Mouse (Mus musculus) midbrain, embryonic 14.5 days (tissue): ENCODE measurements around the gene Cux2. TPM values are rescaled to one million over a fixed set of nuclear protein-coding genes. Genes with fewer than 3 reads are reported as not detected.

Experiments
- ATAC-seq: fragments of 200-750 bp; cut with Nextera tagmentation; 2 replicates; pipeline ENCODE4 v1.8.0; 2017; ENCODE audit warnings: moderate number of reproducible peaks, moderate library complexity; ENCODE audit not compliant: low FRiP score, low TSS enrichment
- DNase-seq: peaks from one replicate; pipeline ENCODE4 v3.0.0-alpha.2; 2015
- H3K27ac ChIP-seq: fragments of 300-500 bp; sonication (generic); replicated peaks from 2 replicates; pipeline ENCODE4 v1.5.1; 2014; ENCODE audit warnings: mild to moderate bottlenecking, low read depth, low read length, moderate library complexity
- H3K27me3 ChIP-seq: fragments of 300-500 bp; sonication (generic); 2 replicates; pipeline ENCODE4 v1.6.1; 2014; ENCODE audit warnings: low read length, control low read depth, mixed read lengths; ENCODE audit not compliant: control insufficient read depth, insufficient read depth
- H3K36me3 ChIP-seq: fragments of 300-500 bp; sonication (generic); 2 replicates; pipeline ENCODE4 v1.6.1; 2014; ENCODE audit warnings: low read length, control low read depth; ENCODE audit not compliant: control insufficient read depth, insufficient read depth
- H3K4me1 ChIP-seq: fragments of 300-500 bp; sonication (generic); 2 replicates; pipeline ENCODE4 v1.6.1; 2014; ENCODE audit warnings: mild to moderate bottlenecking, antibody characterized with exemption, low read length, control low read depth; ENCODE audit not compliant: control insufficient read depth, insufficient read depth
- H3K4me2 ChIP-seq: fragments of 300-500 bp; sonication (generic); 2 replicates; pipeline ENCODE4 v1.6.1; 2014; ENCODE audit warnings: mild to moderate bottlenecking, low read length, moderate library complexity
- H3K4me3 ChIP-seq: fragments of 300-500 bp; sonication (generic); replicated peaks from 2 replicates; pipeline ENCODE4 v1.5.1; 2014; ENCODE audit warnings: low read depth, low read length
- H3K9ac ChIP-seq: fragments of 300-500 bp; sonication (generic); replicated peaks from 2 replicates; pipeline ENCODE4 v1.6.1; 2014; ENCODE audit warnings: mild to moderate bottlenecking, low read length, moderate library complexity
- H3K9me3 ChIP-seq: fragments of 300-500 bp; sonication (generic); 2 replicates; pipeline ENCODE4 v1.6.1; 2016; ENCODE audit warnings: low read length, control low read depth, mixed read lengths; ENCODE audit not compliant: control insufficient read depth
- WGBS: fragments of 180-500 bp; shearing (Covaris S2); extraction: QIAGEN DNeasy Blood & Tissue Kit; methylation state at CpG from one replicate; pipeline ENCODE4 v1.1.7; 2014; 5-methylcytosine and 5-hydroxymethylcytosine counted together
- polyA plus RNA-seq: library from polyadenylated mRNA; unstranded; fragments of >200 nt; fragmentation: Nextera tagmentation; extraction: Ambion mirVana; gene quantifications from 2 replicates; pipeline ENCODE4 v1.2.1, GENCODE M21; 2014

Gene Cux2
- polyA plus RNA-seq, 1 experiment from 2014 or later, result 28.8 TPM

DNA sequence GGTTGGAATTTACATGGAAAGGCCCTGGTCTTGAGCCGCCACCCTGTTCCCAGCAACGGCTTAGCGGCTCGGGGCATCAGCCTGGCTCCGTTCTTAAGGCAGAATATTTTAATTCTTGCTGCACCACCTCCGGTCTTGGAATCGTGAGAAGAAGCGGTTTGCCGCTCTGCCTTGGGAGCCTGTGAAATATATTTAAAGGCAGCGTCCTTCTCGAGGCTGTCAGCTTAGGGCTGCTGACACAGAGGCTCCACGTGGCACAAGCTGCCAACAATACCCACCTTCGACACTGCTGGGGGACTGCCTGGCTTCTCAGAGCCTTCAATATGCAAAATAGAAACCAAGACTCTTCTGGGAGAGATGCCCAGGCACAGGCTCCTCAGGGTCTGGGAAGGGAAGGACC lies 18.7 kb upstream of the Cux2 start:
- WGBS, result 68% methylated on average over 13 of the region's 13 CpGs
- H3K27ac ChIP-seq, result no peak overlapping the region
- no peaks in the 10 kb centered on the region for H3K9me3 ChIP-seq
- no peak overlapping the region for H3K9ac ChIP-seq
- no peaks in the 10 kb centered on the region for H3K4me1 ChIP-seq
- no peak overlapping the region for H3K4me2 ChIP-seq
- ATAC-seq (no peak), DNase-seq (no peak)
- no peak overlapping the region for H3K4me3 ChIP-seq
- H3K36me3 ChIP-seq, result no peaks in the 10 kb centered on the region
- no peaks in the 10 kb centered on the region for H3K27me3 ChIP-seq

DNA sequence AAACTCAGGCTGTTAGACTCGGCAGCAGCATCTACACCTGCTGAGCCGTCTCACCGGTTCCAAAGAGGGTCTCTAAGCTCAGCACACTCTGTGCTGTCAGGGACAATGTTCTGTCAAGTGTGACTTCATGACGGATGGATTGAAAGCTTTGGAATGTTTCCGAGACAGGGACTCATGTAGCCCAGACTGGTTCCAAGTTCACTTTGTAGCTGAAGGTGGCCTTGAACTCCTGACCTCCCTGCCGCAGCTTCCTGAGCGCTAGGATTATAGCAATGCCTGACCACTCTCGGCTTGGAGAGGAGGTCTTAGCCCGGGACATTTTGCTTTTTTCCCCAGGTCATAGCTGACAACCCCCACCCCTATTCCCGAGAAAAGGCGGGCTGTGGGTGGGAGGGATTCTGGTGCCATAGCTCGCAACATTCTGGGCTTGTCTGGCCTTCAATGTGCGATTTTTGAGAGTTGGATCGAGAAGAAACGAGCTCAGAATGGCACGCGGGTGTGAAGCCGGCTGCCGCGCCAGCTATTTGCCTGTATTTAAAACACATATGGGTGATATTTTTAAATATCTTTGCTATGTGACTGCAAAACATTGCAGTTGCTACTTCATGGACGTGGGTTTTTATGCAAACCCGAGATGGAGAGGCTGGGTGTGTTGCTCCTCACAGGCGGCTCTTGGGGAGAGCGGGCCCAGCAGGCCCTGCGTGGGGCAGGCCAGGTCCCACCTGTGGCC lies 13.5 kb upstream of the Cux2 start:
- no peaks in the 10 kb centered on the region for H3K9me3 ChIP-seq
- no peak overlapping the region for H3K9ac ChIP-seq
- 74% methylated on average over 25 of the region's 25 CpGs for whole genome bisulfite sequencing
- ATAC-seq (no peak), DNase-seq (no peak)
- no peaks in the 10 kb centered on the region for H3K36me3 ChIP-seq
- H3K27me3 ChIP-seq, result no peaks in the 10 kb centered on the region
- H3K27ac ChIP-seq, result no peak overlapping the region
- H3K4me2 ChIP-seq, result no peak overlapping the region
- H3K4me3 ChIP-seq, result no peak overlapping the region
- H3K4me1 ChIP-seq, result no peaks in the 10 kb centered on the region

DNA sequence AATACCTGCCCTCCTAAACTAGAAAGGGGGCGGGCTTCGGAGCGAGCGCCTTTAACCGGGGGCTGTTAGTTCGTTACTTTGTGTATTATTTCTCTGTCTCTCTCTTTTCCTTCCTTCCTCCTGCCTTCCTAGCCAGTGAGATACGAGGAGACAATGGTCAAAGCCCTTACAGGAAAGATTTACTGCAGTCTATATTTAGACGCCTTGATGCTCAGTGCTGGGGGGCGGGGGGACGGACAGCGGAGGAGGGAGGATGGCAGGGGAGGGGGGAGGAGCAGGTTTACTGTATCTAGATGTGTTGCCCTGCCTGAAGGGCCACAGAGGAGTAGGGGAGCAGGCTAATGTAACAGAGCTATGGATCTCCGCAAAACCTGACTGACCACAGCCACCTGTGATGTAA lies 12.6 kb upstream of the Cux2 start:
- Histone ChIP-seq H3K9ac (no peak overlapping the region), H3K4me3 (no peak overlapping the region), H3K9me3 (peaks cover 2% of the 10 kb centered on the region; the same call in 1 of the 2 replicates), H3K27me3 (no peaks in the 10 kb centered on the region), H3K36me3 (no peaks in the 10 kb centered on the region), H3K27ac (no peak overlapping the region), H3K4me2 (no peak overlapping the region), H3K4me1 (no peaks in the 10 kb centered on the region)
- DNase-seq (no peak), ATAC-seq (no peak)
- WGBS, result 34% methylated on average over 12 of the region's 12 CpGs

DNA sequence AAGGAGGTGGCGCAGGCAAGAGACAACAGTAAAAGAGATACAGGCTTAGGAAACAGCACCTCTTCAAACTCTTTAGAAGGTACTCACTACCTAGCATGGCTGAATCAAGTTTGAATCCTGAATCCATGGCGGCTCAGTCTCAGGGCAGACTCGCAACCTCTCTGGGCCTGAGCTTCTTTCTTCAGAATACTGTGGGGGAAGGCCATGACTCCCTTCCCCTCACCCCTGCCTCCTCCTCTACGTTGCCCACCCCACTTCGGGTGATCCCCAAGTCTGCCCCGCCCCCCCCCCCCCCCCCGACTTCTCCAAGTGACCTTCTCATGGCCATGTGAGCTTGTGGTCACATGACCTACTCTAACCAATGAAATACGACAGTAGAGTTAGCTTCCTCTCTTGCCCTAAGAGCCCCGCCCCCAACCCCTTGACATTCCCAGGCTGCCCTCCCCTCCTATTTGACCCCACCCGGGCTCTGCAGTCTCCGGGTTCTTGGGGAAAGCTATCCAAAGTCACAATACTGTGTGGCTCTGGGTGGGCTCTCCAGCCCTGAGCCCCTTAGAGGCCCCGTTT lies 10.9 kb upstream of the Cux2 start:
- no peak for ATAC-seq
- H3K4me1 ChIP-seq, result no peaks in the 10 kb centered on the region
- peaks cover 6% of the 10 kb centered on the region; the same call in 1 of the 2 replicates for H3K9me3 ChIP-seq
- H3K36me3 ChIP-seq, result no peaks in the 10 kb centered on the region
- no peak overlapping the region for H3K27ac ChIP-seq
- no peak for DNase-seq
- H3K4me3 ChIP-seq, result no peak overlapping the region
- no peaks in the 10 kb centered on the region for H3K27me3 ChIP-seq
- no peak overlapping the region for H3K4me2 ChIP-seq
- WGBS, result 17% methylated on average over 11 of the region's 12 CpGs
- no peak overlapping the region for H3K9ac ChIP-seq

DNA sequence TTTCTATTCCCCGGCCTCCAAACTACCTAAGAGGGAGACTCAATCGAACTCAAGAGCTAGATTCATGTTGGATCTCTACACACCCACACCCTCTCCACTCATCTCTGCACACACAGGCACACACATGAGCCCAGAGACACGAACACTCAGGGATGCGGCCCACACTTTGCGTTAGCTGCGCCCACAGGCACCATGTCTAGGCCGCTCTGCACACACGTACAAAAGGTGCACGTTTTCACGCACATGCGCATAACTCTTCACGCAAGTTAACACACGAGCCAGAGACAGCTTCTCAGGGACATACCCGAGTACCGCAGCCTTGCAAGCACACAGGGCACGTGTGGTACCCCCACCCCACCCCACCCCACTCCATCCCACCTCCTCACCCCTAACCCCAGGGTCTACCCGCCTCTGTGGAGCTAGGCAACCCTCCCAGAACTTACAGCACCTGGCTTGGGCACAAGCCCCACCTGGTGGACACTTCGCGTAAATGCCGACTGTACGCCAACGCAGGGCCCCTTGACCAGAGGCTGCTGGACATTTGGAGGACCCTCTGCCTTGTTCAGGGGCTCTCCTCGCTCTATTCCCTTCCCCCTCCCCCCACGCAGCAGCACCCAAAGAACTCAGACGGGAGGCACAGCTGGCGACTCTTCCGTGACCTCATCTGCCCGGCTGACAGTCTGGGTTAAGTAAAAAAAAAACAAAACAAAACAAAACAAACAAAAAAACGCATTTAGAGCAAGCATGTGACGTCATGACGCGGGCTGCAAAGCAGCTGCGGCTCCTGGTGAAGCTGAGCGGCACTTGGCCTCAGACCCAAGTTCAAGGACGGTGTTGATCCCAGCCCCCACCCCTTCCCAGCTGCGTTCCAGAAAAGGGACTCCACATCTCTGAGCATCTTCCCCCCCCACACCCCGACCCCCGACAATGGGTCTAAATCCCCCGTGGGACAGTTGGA lies 9.4 kb upstream of the Cux2 start:
- DNase-seq (peak; percentile 85), ATAC-seq (no peak)
- no peak overlapping the region; the same call in 1 of the 2 replicates for H3K9ac ChIP-seq
- 28% methylated on average over 39 of the region's 39 CpGs for WGBS
- peak overlapping the region; percentile 43 for H3K4me2 ChIP-seq
- no peak overlapping the region for H3K27ac ChIP-seq
- no peak overlapping the region for H3K4me3 ChIP-seq
- peaks cover 3% of the 10 kb centered on the region for H3K4me1 ChIP-seq
- H3K36me3 ChIP-seq, result no peaks in the 10 kb centered on the region
- peaks cover 6% of the 10 kb centered on the region; the same call in 1 of the 2 replicates for H3K9me3 ChIP-seq
- H3K27me3 ChIP-seq, result no peaks in the 10 kb centered on the region

DNA sequence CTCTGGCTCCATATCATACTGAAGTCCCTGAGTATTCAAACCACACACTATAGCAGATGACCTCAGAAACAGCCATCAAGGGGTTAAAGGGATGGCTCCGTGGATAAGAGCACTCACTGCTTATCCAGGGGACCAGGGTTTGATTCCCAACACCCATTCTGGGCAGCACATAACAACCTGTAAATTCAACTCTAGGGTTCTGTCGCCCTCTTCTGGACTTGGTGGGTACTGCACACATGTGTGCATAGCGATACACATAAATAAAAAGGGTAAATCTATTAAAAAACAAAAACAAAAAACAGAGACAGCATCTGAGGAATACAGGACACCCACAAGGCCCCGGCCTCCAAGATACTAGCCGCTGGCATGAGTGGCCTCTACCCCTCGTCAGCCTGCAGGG lies 7.7 kb upstream of the Cux2 start:
- DNase-seq (no peak), ATAC-seq (no peak)
- peaks cover 18% of the 10 kb centered on the region for H3K4me1 ChIP-seq
- no peaks in the 10 kb centered on the region for H3K27me3 ChIP-seq
- H3K36me3 ChIP-seq, result no peaks in the 10 kb centered on the region
- no peak overlapping the region for H3K4me2 ChIP-seq
- WGBS, result 73% methylated on average over 6 of the region's 6 CpGs
- H3K9me3 ChIP-seq, result peaks cover 6% of the 10 kb centered on the region; the same call in 1 of the 2 replicates
- H3K9ac ChIP-seq, result no peak overlapping the region
- no peak overlapping the region for H3K27ac ChIP-seq
- H3K4me3 ChIP-seq, result no peak overlapping the region

DNA sequence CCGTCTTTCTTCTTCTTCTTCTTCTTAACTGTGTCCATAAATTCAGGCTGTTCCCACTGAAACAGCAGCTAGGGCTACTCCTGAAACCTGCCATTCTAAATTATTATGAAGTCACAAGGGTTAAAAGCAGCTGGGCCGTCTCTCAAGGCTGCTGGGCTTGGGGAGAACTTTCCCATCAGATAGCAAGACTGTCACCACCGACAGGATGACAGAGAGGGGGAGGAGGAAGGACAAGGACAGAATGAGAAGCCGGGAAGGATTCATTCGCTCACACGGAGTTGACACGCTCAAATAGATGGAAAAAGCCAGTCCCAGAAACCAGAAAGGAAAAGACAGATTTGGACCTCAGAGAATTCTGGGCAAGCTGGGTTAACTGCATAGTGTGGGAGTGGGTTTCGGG lies 6.7 kb upstream of the Cux2 start:
- no peak for ATAC-seq
- no peak overlapping the region for H3K9ac ChIP-seq
- WGBS, result 86% methylated on average over 8 of the region's 8 CpGs
- peaks cover 6% of the 10 kb centered on the region; the same call in 1 of the 2 replicates for H3K9me3 ChIP-seq
- no peaks in the 10 kb centered on the region for H3K27me3 ChIP-seq
- H3K27ac ChIP-seq, result no peak overlapping the region
- no peak overlapping the region for H3K4me2 ChIP-seq
- H3K36me3 ChIP-seq, result no peaks in the 10 kb centered on the region
- no peak overlapping the region for H3K4me3 ChIP-seq
- H3K4me1 ChIP-seq, result peaks cover 22% of the 10 kb centered on the region
- DNase-seq, result no peak

DNA sequence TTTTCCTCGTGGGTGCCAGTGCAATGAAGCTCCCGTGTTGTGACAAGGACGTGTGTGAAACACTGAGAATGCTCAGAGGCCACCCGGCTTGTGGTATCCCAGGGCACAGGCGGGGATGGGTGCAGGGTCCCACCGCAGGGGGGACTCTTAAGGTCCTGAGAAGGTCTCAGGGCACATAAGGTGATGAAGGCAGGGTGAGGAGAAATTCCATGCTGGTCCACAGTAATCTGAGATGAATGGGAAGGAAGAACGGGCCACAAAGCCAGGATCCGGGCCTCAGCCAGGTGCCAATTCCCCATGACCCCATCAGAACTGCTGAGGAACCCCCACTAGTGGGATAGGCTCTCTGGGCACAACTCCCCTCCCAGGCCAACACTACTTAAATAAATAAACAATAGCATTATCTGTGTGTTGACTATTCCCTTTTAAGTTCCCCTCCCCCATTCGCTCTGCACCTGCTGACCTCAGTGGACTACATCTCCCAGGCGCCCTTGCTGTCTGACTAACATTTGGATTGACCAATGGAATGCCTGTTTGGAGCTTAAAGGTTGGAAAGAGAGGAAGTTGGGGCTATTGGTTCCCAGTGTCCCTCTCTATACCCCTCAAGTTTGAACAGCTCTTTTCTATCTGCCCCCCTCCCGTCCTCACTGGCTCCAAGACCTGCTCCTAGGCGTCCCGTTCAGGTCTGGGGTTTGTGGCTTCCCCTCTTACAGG lies 4.4 kb upstream of the Cux2 start:
- H3K36me3 ChIP-seq, result no peaks in the 10 kb centered on the region
- peaks cover 25% of the 10 kb centered on the region for H3K4me1 ChIP-seq
- H3K27me3 ChIP-seq, result no peaks in the 10 kb centered on the region
- peak overlapping the region; percentile 67 for H3K27ac ChIP-seq
- peak overlapping the region; percentile 40 for H3K4me2 ChIP-seq
- no peak overlapping the region for H3K4me3 ChIP-seq
- peaks cover 6% of the 10 kb centered on the region; the same call in 1 of the 2 replicates for H3K9me3 ChIP-seq
- H3K9ac ChIP-seq, result 0 out of 2 replicates have a peak overlapping the region, but pooled peaks have one; percentile 6
- 37% methylated on average over 13 of the region's 13 CpGs for WGBS
- peak; percentile 92 for DNase-seq
- 0 out of 2 replicates have a peak, but pooled peaks have one; percentile 38 for ATAC-seq
